10 mouse cellular contexts compared by ENCODE assay signal in the genomic region with DNA sequence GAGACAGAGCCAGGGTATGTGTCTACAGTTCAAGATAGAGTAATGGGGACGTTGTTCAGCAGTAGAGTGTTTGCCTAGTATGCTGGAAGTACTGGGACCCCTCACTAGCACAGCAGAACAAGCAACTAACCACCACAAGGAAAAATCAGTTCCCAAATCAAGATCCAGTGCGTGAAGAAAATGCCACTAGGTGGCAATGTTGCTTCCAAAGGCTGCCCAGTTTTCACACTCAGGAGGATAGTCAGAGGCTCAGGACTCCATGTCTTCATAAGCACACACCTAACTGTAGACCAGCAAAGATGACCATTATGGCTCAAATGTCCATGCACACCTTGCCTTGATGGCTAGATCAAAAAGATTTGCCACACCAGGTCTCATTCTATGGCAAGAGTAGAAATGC.
A peak's percentile ranks its signal among the peaks of the same experiment; 100 is the strongest.
DNase-seq lines count a peak whose midpoint lies in the region; ATAC-seq and TF ChIP-seq lines count a peak whose summit lies in the region.
"Had no signal": no experiment of that assay in that cellular context is flagged by ENCODE, and none has a peak within 500 bp of the region (broad histone marks: within the 10 kb centered on the region; RNA-seq: fewer than 3 reads in every experiment).

No protein-coding gene starts in this region.

- intact Hi-C loops in gastrocnemius, postnatal 36 days (cut with DNase I) = no loop called here

- peak; percentile 30 for DNase-seq in kidney, adult 18-20 months
- DNase-seq in 416B (ENCODE audit: low read depth) = peak; percentile 49
- DNase-seq in induced T-regulatory cell, adult 2 months (ENCODE audit: low read depth) = peak; percentile 40
- DNase-seq in gastrocnemius, postnatal 36 days = no peak

- H3K4me1 ChIP-seq in kidney, embryonic 15.5 days = no peaks in the 10 kb centered on the region
- H3K4me1 ChIP-seq in ES-Bruce4 (ENCODE audit: control insufficient read depth, insufficient read depth, low read length) = no peaks in the 10 kb centered on the region
- peaks cover 14% of the 10 kb centered on the region for H3K4me1 ChIP-seq in midbrain, embryonic 13.5 days (replicated peaks)
- H3K4me1 ChIP-seq: embryonic facial prominence, embryonic 15.5 days; limb, embryonic 12.5 days had no signal

- ATAC-seq in kidney, embryonic 15.5 days (replicated peaks; ENCODE audit: low FRiP score) = no peak
- ATAC-seq in activated CD4-positive, CD25-positive, alpha-beta regulatory T cell, adult 4 months = no peak
- no peak for ATAC-seq in midbrain, embryonic 13.5 days

- no peaks in the 10 kb centered on the region for H3K9me3 ChIP-seq in kidney, embryonic 15.5 days (replicated peaks)
- H3K9me3 ChIP-seq in ES-Bruce4 (replicated peaks; ENCODE audit: control insufficient read depth, insufficient read depth, low read length, poor library complexity, severe bottlenecking) = no peaks in the 10 kb centered on the region
- no peaks in the 10 kb centered on the region for H3K9me3 ChIP-seq in midbrain, embryonic 13.5 days
- H3K9me3 ChIP-seq: embryonic facial prominence, embryonic 15.5 days; limb, embryonic 12.5 days had no signal

- 25% methylated on average over 2 of the region's 2 CpGs for WGBS in kidney, embryonic 15.5 days
- 23% methylated on average over 2 of the region's 2 CpGs for WGBS in midbrain, embryonic 13.5 days

- no peaks in the 10 kb centered on the region for H3K27me3 ChIP-seq in kidney, embryonic 15.5 days
- no peaks in the 10 kb centered on the region for H3K27me3 ChIP-seq in ES-Bruce4 (ENCODE audit: control insufficient read depth, insufficient read depth, low read length, poor library complexity, severe bottlenecking)
- H3K27me3 ChIP-seq in midbrain, embryonic 13.5 days = no peaks in the 10 kb centered on the region
- H3K27me3 ChIP-seq: embryonic facial prominence, embryonic 15.5 days had no signal

- H3K4me3 ChIP-seq in kidney, embryonic 15.5 days (replicated peaks) = no peak overlapping the region
- H3K4me3 ChIP-seq in ES-Bruce4 (ENCODE audit: low read depth, low read length) = no peak overlapping the region
- no peak overlapping the region for H3K4me3 ChIP-seq in midbrain, embryonic 13.5 days (replicated peaks)
- H3K4me3 ChIP-seq: embryonic facial prominence, embryonic 15.5 days; limb, embryonic 12.5 days had no signal

- H3K4me2 ChIP-seq in kidney, embryonic 15.5 days = no peak overlapping the region
- no peak overlapping the region for H3K4me2 ChIP-seq in midbrain, embryonic 13.5 days (replicated peaks)
- H3K4me2 ChIP-seq: embryonic facial prominence, embryonic 15.5 days; limb, embryonic 12.5 days had no signal

- no peak for TF ChIP-seq EP300 in ES-Bruce4 (IDR thresholded peaks at IDR 0.05; ENCODE audit: insufficient read depth, low read depth, low read length)

- H3K27ac ChIP-seq in kidney, embryonic 15.5 days = no peak overlapping the region
- H3K27ac ChIP-seq in ES-Bruce4 (ENCODE audit: insufficient read depth, low read length) = no peak overlapping the region
- no peak overlapping the region for H3K27ac ChIP-seq in midbrain, embryonic 13.5 days
- H3K27ac ChIP-seq: embryonic facial prominence, embryonic 15.5 days; limb, embryonic 12.5 days had no signal

- H3K36me3 ChIP-seq in kidney, embryonic 15.5 days = no peaks in the 10 kb centered on the region
- no peaks in the 10 kb centered on the region for H3K36me3 ChIP-seq in ES-Bruce4 (ENCODE audit: control insufficient read depth, insufficient read depth, low read length, poor library complexity, severe bottlenecking)
- H3K36me3 ChIP-seq in midbrain, embryonic 13.5 days = peaks cover 18% of the 10 kb centered on the region
- H3K36me3 ChIP-seq: embryonic facial prominence, embryonic 15.5 days; limb, embryonic 12.5 days had no signal

- no peak for TF ChIP-seq POLR2A in ES-Bruce4 (IDR thresholded peaks at IDR 0.05; ENCODE audit: insufficient read depth, low read length)

- peak; percentile 41 for TF ChIP-seq CTCF in ES-Bruce4 (IDR thresholded peaks at IDR 0.05; ENCODE audit: low read depth, low read length)

- no peak overlapping the region for H3K9ac ChIP-seq in kidney, embryonic 15.5 days
- no peak overlapping the region for H3K9ac ChIP-seq in ES-Bruce4 (ENCODE audit: low read depth, poor library complexity, severe bottlenecking)
- no peak overlapping the region for H3K9ac ChIP-seq in midbrain, embryonic 13.5 days (replicated peaks)
- H3K9ac ChIP-seq: embryonic facial prominence, embryonic 15.5 days; limb, embryonic 12.5 days had no signal

Comparison
In these comparisons a context has a peak if more than half of its experiments do, and no peak if none do; other contexts are left out.
1. DNase-seq: peak in kidney, adult 18-20 months (single experiment), 416B (single experiment) and induced T-regulatory cell, adult 2 months (single experiment); none in gastrocnemius, postnatal 36 days (0 of 2).